Mouse (Mus musculus): ENCODE measurements around the gene Tesmin. TPM values are rescaled to one million over a fixed set of nuclear protein-coding genes. Genes with fewer than 3 reads are reported as not detected.

Tesmin gene
- polyA plus RNA-seq (2012): 0.02 TPM in 2 replicates

DNA sequence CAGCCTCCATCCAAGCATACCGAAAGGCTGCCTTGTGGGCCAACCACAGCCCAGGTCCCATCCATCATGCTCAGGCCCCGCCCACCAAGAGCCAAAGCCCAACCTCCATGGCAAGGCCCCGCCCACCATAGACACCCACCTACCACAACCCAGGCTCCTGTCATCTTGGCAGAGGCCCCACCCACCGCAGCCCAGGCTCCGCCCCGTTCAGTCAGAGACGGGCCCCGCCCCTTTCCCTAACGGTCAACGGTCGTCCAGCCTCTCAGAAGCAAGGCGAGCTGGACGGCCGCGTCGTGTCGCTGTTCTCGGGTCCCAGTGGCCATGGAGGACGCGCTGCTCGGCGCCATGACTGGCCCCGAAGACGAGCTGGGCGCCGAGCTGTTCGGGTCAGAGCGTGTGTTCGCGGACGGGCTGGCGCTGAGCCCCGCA lies at the start of gene Tesmin:
Gene Tesmin (plus strand): TSS at position 229 of the 429 bp plus-strand sequence.
- Histone ChIP-seq H3K4me3 (replicated peaks) (peak within 1 kb of the TSS; percentile 63), H3K4me1 (ENCODE audit: control insufficient read depth) (peaks cover 30% of the 10 kb centered on the region), H3K27me3 (ENCODE audit: control insufficient read depth) (no peaks in the 10 kb centered on the region), H3K9me3 (ENCODE audit: control insufficient read depth, low read length) (peaks cover 7% of the 10 kb centered on the region), H3K36me3 (ENCODE audit: control insufficient read depth) (peaks cover 5% of the 10 kb centered on the region)
- TF ChIP-seq TAL1 (IDR thresholded peaks at IDR 0.05; ENCODE audit: low read length) (no peak), GATA1 (IDR thresholded peaks at IDR 0.05; ENCODE audit: low read length) (no peak)

DNA sequence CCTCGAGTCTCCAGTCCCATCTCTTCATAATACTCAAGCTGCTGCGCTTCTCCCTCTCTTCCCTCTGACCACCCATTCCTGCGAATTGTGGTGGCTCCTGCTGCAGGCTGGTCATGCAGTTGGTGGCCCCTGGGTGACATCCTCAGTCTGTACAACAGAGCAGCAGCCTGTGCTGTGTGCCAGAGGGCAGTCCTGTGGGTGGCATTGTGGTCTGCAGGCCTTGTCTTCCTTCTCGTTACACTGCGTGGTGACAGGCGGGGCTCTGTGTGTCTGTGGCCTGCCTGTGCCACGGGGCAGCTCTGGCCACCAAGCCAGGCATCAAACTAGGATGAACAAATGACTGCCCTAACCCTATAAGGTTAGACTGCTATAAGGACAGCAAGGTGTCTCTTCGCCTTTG lies 49.5 kb upstream of the Tesmin start:
- Histone ChIP-seq H3K4me3 (replicated peaks) (no peak overlapping the region), H3K36me3 (ENCODE audit: control insufficient read depth) (no peaks in the 10 kb centered on the region), H3K4me1 (ENCODE audit: control insufficient read depth) (peaks cover 16% of the 10 kb centered on the region), H3K9me3 (ENCODE audit: control insufficient read depth, low read length) (no peaks in the 10 kb centered on the region), H3K27me3 (ENCODE audit: control insufficient read depth) (no peaks in the 10 kb centered on the region)
- TF ChIP-seq GATA1 (IDR thresholded peaks at IDR 0.05; ENCODE audit: low read length) (no peak), TAL1 (IDR thresholded peaks at IDR 0.05; ENCODE audit: low read length) (no peak)

DNA sequence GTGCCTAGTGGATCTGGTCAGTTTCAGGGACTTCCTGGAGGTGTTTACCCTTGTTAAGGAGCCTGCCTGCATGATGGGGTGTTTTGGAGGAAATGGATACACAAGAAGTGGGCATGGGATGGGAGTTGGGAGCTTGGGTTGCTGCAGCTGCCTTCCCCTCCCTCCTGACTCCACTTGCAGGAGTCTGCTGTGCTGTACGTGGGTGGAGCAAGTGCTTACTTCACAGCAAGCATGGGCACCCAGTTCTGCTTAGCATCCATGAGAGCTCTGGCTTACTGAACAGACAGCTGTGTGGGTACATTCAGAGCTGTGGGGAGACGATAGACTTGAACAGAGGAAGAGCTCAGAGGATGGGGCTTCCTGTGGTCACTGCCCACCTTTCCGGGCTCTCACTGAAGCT lies 47.6 kb upstream of the Tesmin start:
- Histone ChIP-seq H3K4me3 (replicated peaks) (no peak overlapping the region), H3K4me1 (ENCODE audit: control insufficient read depth) (peaks cover 2% of the 10 kb centered on the region; the same call in 1 of the 2 replicates), H3K36me3 (ENCODE audit: control insufficient read depth) (no peaks in the 10 kb centered on the region), H3K9me3 (ENCODE audit: control insufficient read depth, low read length) (no peaks in the 10 kb centered on the region), H3K27me3 (ENCODE audit: control insufficient read depth) (no peaks in the 10 kb centered on the region)
- TF ChIP-seq TAL1 (IDR thresholded peaks at IDR 0.05; ENCODE audit: low read length) (no peak), GATA1 (IDR thresholded peaks at IDR 0.05; ENCODE audit: low read length) (no peak)

DNA sequence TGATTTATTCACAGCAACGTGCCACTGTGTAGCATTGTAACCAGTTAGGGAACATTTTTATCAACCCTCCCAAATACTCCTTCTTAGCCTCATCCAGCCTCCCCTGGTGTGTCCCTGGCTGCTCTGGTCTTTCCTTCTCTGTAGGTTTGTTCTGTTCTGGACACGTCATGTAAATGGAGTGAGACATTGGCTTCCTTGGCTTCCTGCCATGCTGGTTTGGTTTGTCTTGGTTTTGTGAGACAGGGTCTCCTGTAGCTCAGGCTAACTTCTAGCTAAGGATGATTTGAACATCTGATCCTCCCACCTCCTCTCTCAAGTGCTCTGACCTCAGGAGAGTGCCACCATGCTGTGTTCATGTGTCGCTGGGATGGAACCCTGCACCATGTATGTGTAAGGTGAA lies 44.7 kb upstream of the Tesmin start:
- Histone ChIP-seq H3K4me3 (replicated peaks) (no peak overlapping the region), H3K9me3 (ENCODE audit: control insufficient read depth, low read length) (peaks cover 5% of the 10 kb centered on the region), H3K4me1 (ENCODE audit: control insufficient read depth) (peaks cover 2% of the 10 kb centered on the region; the same call in 1 of the 2 replicates), H3K36me3 (ENCODE audit: control insufficient read depth) (peaks cover 2% of the 10 kb centered on the region), H3K27me3 (ENCODE audit: control insufficient read depth) (no peaks in the 10 kb centered on the region)
- TF ChIP-seq GATA1 (IDR thresholded peaks at IDR 0.05; ENCODE audit: low read length) (no peak), TAL1 (IDR thresholded peaks at IDR 0.05; ENCODE audit: low read length) (no peak)

DNA sequence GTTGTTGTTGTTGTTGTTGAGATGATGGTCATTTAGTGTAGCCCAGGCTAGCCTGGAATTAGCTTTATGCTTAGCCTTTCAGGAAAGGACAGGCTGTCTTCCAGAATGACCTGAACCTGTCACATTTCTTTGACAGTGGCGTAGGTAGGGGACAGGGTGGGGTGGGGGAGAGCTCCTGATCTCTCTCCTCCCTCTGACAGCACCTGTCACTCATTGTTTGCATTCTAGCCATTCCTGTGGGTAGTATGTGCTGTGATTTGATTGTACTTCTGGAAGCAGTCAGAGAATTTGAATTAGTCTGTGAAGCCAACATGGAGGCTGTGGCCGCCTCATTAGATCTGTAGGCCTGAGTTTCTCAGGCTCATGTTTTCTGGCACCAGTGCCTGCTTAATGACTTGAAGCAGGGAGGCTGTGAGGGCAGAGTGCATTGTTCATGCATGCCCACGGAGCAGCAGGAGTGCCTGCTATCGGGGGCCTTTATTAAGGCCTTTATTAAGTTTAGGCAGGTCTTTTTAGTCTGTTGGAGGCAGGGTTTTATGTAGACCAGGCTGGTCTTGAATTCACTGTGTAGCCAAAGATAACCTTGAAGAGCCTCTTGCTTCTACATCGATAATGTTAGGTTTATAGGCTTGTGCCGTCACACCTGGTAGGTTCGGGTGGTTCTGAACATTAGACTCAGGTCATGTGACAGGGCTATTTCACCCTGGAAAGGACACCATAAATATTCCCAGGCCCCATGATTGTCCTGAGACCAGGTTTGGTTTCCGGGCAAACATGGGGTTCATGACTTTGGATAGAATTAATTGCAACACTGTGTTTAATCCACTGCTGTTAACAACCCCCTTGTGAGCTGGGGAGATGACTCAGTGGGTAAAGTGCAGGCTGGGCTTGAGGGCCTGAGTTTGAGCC lies 43.8 kb upstream of the Tesmin start:
- Histone ChIP-seq H3K4me3 (replicated peaks) (no peak overlapping the region), H3K36me3 (ENCODE audit: control insufficient read depth) (peaks cover 2% of the 10 kb centered on the region)

DNA sequence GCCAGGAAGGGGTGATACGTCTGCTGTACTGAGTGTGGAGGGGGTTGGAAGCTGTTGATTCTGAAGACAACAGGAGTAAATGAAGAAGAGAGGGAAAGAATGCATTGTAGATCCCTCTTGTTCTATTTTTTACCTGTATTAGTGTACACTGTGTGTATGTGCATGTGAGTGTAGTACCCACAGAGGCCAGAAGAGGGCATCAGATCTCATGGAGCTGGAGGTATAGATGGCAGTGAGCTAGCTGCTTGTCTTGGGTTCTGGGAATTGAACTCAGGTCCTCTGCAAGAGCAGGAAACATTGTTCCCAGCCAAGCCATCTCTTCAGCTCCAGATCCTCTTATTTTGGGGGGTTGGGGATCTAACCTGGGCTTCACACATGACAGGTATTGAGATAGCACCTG lies 40.9 kb upstream of the Tesmin start:
- Histone ChIP-seq H3K27me3 (ENCODE audit: control insufficient read depth) (no peaks in the 10 kb centered on the region), H3K4me3 (replicated peaks) (no peak overlapping the region), H3K9me3 (ENCODE audit: control insufficient read depth, low read length) (peaks cover 5% of the 10 kb centered on the region), H3K36me3 (ENCODE audit: control insufficient read depth) (peaks cover 6% of the 10 kb centered on the region), H3K4me1 (ENCODE audit: control insufficient read depth) (peaks cover 3% of the 10 kb centered on the region; the same call in 1 of the 2 replicates)
- no peak for TF ChIP-seq GATA1 (IDR thresholded peaks at IDR 0.05; ENCODE audit: low read length)
- no peak for TF ChIP-seq TAL1 (IDR thresholded peaks at IDR 0.05; ENCODE audit: low read length)

More for the DNA sequence above, 43.8 kb upstream of the Tesmin start:
- Histone ChIP-seq H3K27me3 (ENCODE audit: control insufficient read depth) (no peaks in the 10 kb centered on the region), H3K4me1 (ENCODE audit: control insufficient read depth) (no peaks in the 10 kb centered on the region; the same call in 1 of the 2 replicates), H3K9me3 (ENCODE audit: control insufficient read depth, low read length) (peaks cover 5% of the 10 kb centered on the region)
- TF ChIP-seq GATA1 (IDR thresholded peaks at IDR 0.05; ENCODE audit: low read length): no peak
- no peak for TF ChIP-seq TAL1 (IDR thresholded peaks at IDR 0.05; ENCODE audit: low read length)

DNA sequence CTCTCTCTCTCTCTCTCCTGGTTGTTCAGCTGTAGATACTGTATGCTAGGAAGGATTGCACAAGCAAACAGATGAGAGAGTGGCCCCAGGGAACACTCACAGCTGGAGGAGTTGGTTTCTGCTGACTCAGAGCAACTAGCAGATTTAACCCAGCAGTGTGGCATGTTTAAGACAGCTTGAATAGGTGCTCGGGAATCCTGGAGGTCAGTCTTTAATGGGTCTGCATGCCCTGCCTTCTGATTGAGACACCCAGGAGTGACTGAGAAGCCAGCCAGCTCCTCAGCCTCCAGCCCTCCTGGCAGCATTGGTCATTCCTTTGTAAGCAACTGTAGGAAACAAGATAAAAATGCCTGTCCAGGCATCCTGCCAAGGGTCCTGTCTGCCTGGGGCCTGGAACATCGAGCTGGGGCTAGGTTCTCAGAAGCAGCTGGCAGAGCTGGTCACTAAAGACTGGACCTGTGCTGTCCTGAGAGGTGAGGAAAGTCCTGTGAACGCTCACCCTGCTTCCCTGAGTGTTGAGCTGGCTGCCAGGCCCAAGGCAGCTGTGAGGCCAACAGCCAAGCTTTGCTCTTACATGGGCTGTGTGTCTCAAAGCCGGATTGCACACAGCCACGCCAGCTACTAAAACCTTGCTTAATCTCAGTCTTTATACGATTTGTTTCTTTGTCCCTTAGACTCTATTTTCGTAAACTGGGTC lies 35.1 kb upstream of the Tesmin start:
- Histone ChIP-seq H3K27me3 (ENCODE audit: control insufficient read depth) (no peaks in the 10 kb centered on the region), H3K4me3 (replicated peaks) (no peak overlapping the region), H3K4me1 (ENCODE audit: control insufficient read depth) (peaks cover 3% of the 10 kb centered on the region; the same call in 1 of the 2 replicates), H3K36me3 (ENCODE audit: control insufficient read depth) (peaks cover 13% of the 10 kb centered on the region), H3K9me3 (ENCODE audit: control insufficient read depth, low read length) (no peaks in the 10 kb centered on the region)
- TF ChIP-seq GATA1 (IDR thresholded peaks at IDR 0.05; ENCODE audit: low read length): no peak
- no peak for TF ChIP-seq TAL1 (IDR thresholded peaks at IDR 0.05; ENCODE audit: low read length)

DNA sequence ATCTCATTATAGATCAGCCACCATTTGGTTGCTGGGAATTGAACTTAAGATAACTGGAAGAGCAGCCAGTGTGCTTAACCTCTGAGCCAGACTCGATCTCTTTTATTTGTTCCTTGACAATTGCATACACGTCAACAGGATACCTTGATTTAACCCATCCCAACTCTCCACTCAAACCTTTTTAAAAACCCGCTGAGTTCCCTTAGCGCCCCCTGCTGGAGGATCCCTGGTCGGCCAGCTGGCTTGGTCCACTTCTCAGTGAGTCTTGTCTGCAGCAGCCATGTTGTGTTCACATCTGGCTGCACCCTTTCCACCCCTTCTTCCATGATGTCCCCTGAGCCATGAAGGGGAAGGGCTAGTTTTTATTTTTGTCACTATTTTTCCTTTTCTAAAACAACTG lies 33.6 kb upstream of the Tesmin start:
- no peak for TF ChIP-seq TAL1 (IDR thresholded peaks at IDR 0.05; ENCODE audit: low read length)
- TF ChIP-seq GATA1 (IDR thresholded peaks at IDR 0.05; ENCODE audit: low read length): no peak
- Histone ChIP-seq H3K36me3 (ENCODE audit: control insufficient read depth) (peaks cover 11% of the 10 kb centered on the region), H3K4me3 (replicated peaks) (no peak overlapping the region), H3K4me1 (ENCODE audit: control insufficient read depth) (peaks cover 3% of the 10 kb centered on the region; the same call in 1 of the 2 replicates), H3K9me3 (ENCODE audit: control insufficient read depth, low read length) (no peaks in the 10 kb centered on the region), H3K27me3 (ENCODE audit: control insufficient read depth) (no peaks in the 10 kb centered on the region)

DNA sequence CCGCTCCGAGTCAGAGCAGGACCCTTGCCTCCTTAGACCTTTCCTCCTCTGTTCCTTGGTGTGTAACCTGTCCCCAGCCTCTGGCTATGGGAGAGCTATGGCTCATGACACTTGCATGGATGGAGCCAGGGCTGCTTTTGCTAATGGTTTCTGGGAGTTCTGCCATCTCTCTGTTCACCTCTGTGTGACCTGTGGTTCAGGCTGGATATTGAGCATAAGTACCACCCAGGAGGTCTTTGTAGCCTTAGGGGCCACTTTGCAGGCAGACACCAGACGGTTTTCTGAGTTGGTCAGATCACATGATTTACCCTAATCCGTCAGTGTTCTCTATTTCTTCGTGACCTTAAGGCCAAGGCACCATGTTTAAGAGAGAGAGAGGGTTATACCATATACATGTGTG lies 32.1 kb upstream of the Tesmin start:
- Histone ChIP-seq H3K27me3 (ENCODE audit: control insufficient read depth) (no peaks in the 10 kb centered on the region), H3K4me3 (replicated peaks) (no peak overlapping the region), H3K36me3 (ENCODE audit: control insufficient read depth) (peaks cover 11% of the 10 kb centered on the region), H3K9me3 (ENCODE audit: control insufficient read depth, low read length) (no peaks in the 10 kb centered on the region), H3K4me1 (ENCODE audit: control insufficient read depth) (peaks cover 8% of the 10 kb centered on the region; the same call in 1 of the 2 replicates)
- TF ChIP-seq TAL1 (IDR thresholded peaks at IDR 0.05; ENCODE audit: low read length) (no peak), GATA1 (IDR thresholded peaks at IDR 0.05; ENCODE audit: low read length) (no peak)

All from erythroblast, embryonic 14.5 days (primary cell).